Mouse (Mus musculus) C2C12 (cell line): ENCODE results near the gene Elk3. TPM values are rescaled to one million over a fixed set of nuclear protein-coding genes. Genes with fewer than 3 reads are reported as not detected.

ENCODE experiments used
- H3K27me3 ChIP-seq: one replicate; pipeline ENCODE4 v1.6.1; 2011; ENCODE audit not compliant: control insufficient read depth, insufficient read depth, insufficient read length
- H3K36me3 ChIP-seq: one replicate; pipeline ENCODE4 v1.6.1; 2011; ENCODE audit not compliant: control insufficient read depth, insufficient read depth
- H3K4me3 ChIP-seq: one replicate; pipeline ENCODE4 v1.5.1; 2011; ENCODE audit warnings: mild to moderate bottlenecking, control low read depth; ENCODE audit not compliant: poor library complexity, insufficient read depth, severe bottlenecking
- H3K79me2 ChIP-seq: one replicate; pipeline ENCODE4 v1.6.1; 2011; ENCODE audit not compliant: control insufficient read depth, insufficient read depth
- H3K79me3 ChIP-seq: one replicate; pipeline ENCODE4 v1.6.1; 2011; ENCODE audit warnings: low read depth, control low read depth
- H3ac ChIP-seq: one replicate; pipeline ENCODE3; 2011; ENCODE audit warnings: low read depth; ENCODE audit not compliant: control insufficient read depth, insufficient read length
- CEBPB ChIP-seq: IDR thresholded peaks from one replicate; pipeline ENCODE4 v1.6.1; 2011; ENCODE audit warnings: low read depth, mild to moderate bottlenecking, control low read depth, moderate library complexity
- CTCF ChIP-seq: IDR thresholded peaks from one replicate; pipeline ENCODE4 v1.5.1; 2011; ENCODE audit not compliant: control insufficient read depth, insufficient read depth, insufficient read length
- FOSL1 ChIP-seq: IDR thresholded peaks from one replicate; pipeline ENCODE4 v1.8.0; 2011; ENCODE audit warnings: mild to moderate bottlenecking, low read length; ENCODE audit not compliant: poor library complexity, insufficient read depth, severe bottlenecking
- MAX ChIP-seq: IDR thresholded peaks from one replicate; pipeline ENCODE4 v1.6.1; 2011; ENCODE audit warnings: mild to moderate bottlenecking, control low read depth
- MYOD1 ChIP-seq: IDR thresholded peaks from one replicate; pipeline ENCODE4 v1.6.1; 2011; ENCODE audit warnings: low read depth; ENCODE audit not compliant: control insufficient read depth, insufficient read length
- MYOG ChIP-seq: IDR thresholded peaks from one replicate; pipeline ENCODE4 v1.6.1; 2011; ENCODE audit not compliant: control insufficient read depth, insufficient read length; ENCODE audit errors: extremely low read depth
- USF1 ChIP-seq: IDR thresholded peaks from one replicate; pipeline ENCODE4 v1.6.1; 2011; ENCODE audit warnings: low read depth, mild to moderate bottlenecking, control low read depth, moderate library complexity
- polyA plus RNA-seq: library from polyadenylated mRNA; unstranded; fragments of >200 nt; fragmentation: generic; extraction: Trizol; gene quantifications from one replicate; pipeline ENCODE4 v1.2.1, GENCODE M21; 2012; ENCODE audit warnings: missing spikeins

Elk3 gene
- polyA plus RNA-seq, 1 experiment = 56.1 TPM

- H3K4me3 ChIP-seq = no peak overlapping the region
- H3K79me3 ChIP-seq = no peaks in the 10 kb centered on the region
- H3ac ChIP-seq = no peak overlapping the region
- no peaks in the 10 kb centered on the region for H3K79me2 ChIP-seq
- H3K36me3 ChIP-seq = no peaks in the 10 kb centered on the region
- no peak for TF ChIP-seq CEBPB
- TF ChIP-seq MYOG = no peak
- no peak for TF ChIP-seq MAX
- no peak for TF ChIP-seq FOSL1
- no peak for TF ChIP-seq USF1
- TF ChIP-seq MYOD1 = no peak
- TF ChIP-seq CTCF = no peak
- H3K27me3 ChIP-seq = no peaks in the 10 kb centered on the region
Measured at GRCm38 (mm10) chr10:93323659-93324058, 12.7 kb upstream of the Elk3 start.

GRCm38 (mm10) chr10:93321763-93322162, 10.8 kb upstream of the Elk3 start:
- Histone ChIP-seq H3K36me3 (no peaks in the 10 kb centered on the region), H3K79me2 (no peaks in the 10 kb centered on the region), H3K27me3 (no peaks in the 10 kb centered on the region), H3K4me3 (no peak overlapping the region), H3ac (no peak overlapping the region), H3K79me3 (no peaks in the 10 kb centered on the region)
- no peak for TF ChIP-seq USF1
- no peak for TF ChIP-seq CTCF
- no peak for TF ChIP-seq MYOG
- TF ChIP-seq MYOD1 = no peak
- no peak for TF ChIP-seq MAX
- no peak for TF ChIP-seq FOSL1
- no peak for TF ChIP-seq CEBPB

GRCm38 (mm10) chr10:93320148-93320547, 9.2 kb upstream of the Elk3 start:
- Histone ChIP-seq H3K27me3 (no peaks in the 10 kb centered on the region), H3ac (no peak overlapping the region), H3K36me3 (no peaks in the 10 kb centered on the region), H3K79me3 (no peaks in the 10 kb centered on the region), H3K4me3 (no peak overlapping the region), H3K79me2 (no peaks in the 10 kb centered on the region)
- no peak for TF ChIP-seq USF1
- TF ChIP-seq FOSL1 = no peak
- TF ChIP-seq MYOG = no peak
- TF ChIP-seq MYOD1 = no peak
- no peak for TF ChIP-seq CEBPB

- Histone ChIP-seq H3K79me3 (no peaks in the 10 kb centered on the region), H3K4me3 (no peak overlapping the region), H3ac (no peak overlapping the region), H3K27me3 (no peaks in the 10 kb centered on the region), H3K36me3 (no peaks in the 10 kb centered on the region), H3K79me2 (no peaks in the 10 kb centered on the region)
- TF ChIP-seq MYOD1 = no peak
- no peak for TF ChIP-seq CTCF
- no peak for TF ChIP-seq CEBPB
- no peak for TF ChIP-seq MYOG
- TF ChIP-seq MAX = no peak
- TF ChIP-seq FOSL1 = no peak
- TF ChIP-seq USF1 = no peak
Measured at GRCm38 (mm10) chr10:93319526-93320063, 8.7 kb upstream of the Elk3 start.

- Histone ChIP-seq H3K79me3 (no peaks in the 10 kb centered on the region), H3K4me3 (no peak overlapping the region), H3K27me3 (no peaks in the 10 kb centered on the region), H3ac (no peak overlapping the region), H3K79me2 (no peaks in the 10 kb centered on the region), H3K36me3 (no peaks in the 10 kb centered on the region)
- TF ChIP-seq MAX (no peak), MYOD1 (no peak), MYOG (no peak), USF1 (no peak), CTCF (no peak), FOSL1 (no peak), CEBPB (no peak)
Measured at GRCm38 (mm10) chr10:93316909-93317308, 6.0 kb upstream of the Elk3 start.

GRCm38 (mm10) chr10:93311576-93311975, 641 bp upstream of the Elk3 start:
- Histone ChIP-seq H3K79me3 (peaks cover 31% of the 10 kb centered on the region), H3K36me3 (peaks cover 10% of the 10 kb centered on the region), H3ac (peak overlapping the region; percentile 31), H3K27me3 (no peaks in the 10 kb centered on the region), H3K79me2 (peaks cover 42% of the 10 kb centered on the region), H3K4me3 (no peak overlapping the region)
- TF ChIP-seq MYOG = no peak
- no peak for TF ChIP-seq FOSL1
- no peak for TF ChIP-seq USF1
- no peak for TF ChIP-seq MAX
- no peak for TF ChIP-seq CTCF
- TF ChIP-seq MYOD1 = no peak
- no peak for TF ChIP-seq CEBPB
